ENCODE assay signal across 12 mouse cellular contexts in the genomic region with DNA sequence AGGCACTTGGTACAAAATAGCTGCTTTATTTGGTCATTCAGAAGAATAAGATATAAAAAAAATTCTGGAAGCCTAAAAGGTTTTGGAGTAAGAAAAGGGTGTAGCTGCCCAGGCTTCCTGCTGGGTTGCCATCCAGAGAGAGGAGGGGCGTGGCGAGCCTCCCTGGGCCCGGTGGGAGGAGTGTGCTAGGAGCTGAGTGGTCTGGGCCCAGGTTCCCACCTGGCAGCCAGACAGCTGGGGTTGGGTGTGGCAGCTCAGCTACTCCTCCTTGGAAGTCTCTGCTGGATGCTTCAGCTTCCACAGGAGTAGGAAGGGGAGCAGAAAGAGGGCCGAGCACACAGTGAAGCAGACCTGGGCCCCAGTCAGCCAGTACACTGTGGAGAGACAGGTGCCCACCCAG. TPM values are rescaled to one million over a fixed set of nuclear protein-coding genes. Genes with fewer than 3 reads are reported as not detected.
DNase-seq lines count a peak whose midpoint lies in the region; ATAC-seq and TF ChIP-seq lines count a peak whose summit lies in the region.
"Had no signal": no experiment of that assay in that cellular context is flagged by ENCODE, and none has a peak within 500 bp of the region (broad histone marks: within the 10 kb centered on the region; RNA-seq: fewer than 3 reads in every experiment).

No protein-coding gene starts in this region.

- WGBS in lung, embryonic 14.5 days = 58% methylated on average over 4 of the region's 4 CpGs

- peaks cover 44% of the 10 kb centered on the region for H3K36me3 ChIP-seq in ES-E14 (ENCODE audit: control insufficient read depth, insufficient read depth, low read length, poor library complexity, severe bottlenecking)
- H3K36me3 ChIP-seq in lung, embryonic 14.5 days (ENCODE audit: insufficient read depth) = peaks cover 80% of the 10 kb centered on the region

- TF ChIP-seq CTCF in lung, embryonic 14.5 days (IDR thresholded peaks at IDR 0.05; ENCODE audit: low read depth) = no peak

- peak overlapping the region; percentile 70 for H3K27ac ChIP-seq in ES-E14 (ENCODE audit: insufficient read depth, low read depth, low read length, poor library complexity, severe bottlenecking)
- H3K27ac ChIP-seq in lung, embryonic 14.5 days (ENCODE audit: low read depth) = no peak overlapping the region
- H3K27ac ChIP-seq: neural tube, embryonic 12.5 days had no signal

- no peak overlapping the region for H3K4me2 ChIP-seq in lung, embryonic 14.5 days
- H3K4me2 ChIP-seq: neural tube, embryonic 12.5 days had no signal

- in situ Hi-C loops in ES-E14 (cut with MboI; ENCODE audit: low sequenced_read_pairs in 2 of 2, unreplicated experiment in 2 of 2) = no loop called here

- no peak for ATAC-seq in lung, embryonic 14.5 days (ENCODE audit: insufficient read depth)
- ATAC-seq in cerebellum, adult (ENCODE audit: insufficient number of reproducible peaks, low FRiP score, low TSS enrichment) = no peak

- peaks cover 4 to 24% of the 10 kb centered on the region in 2 experiments; a peak in 3 of 4 replicates for H3K4me1 ChIP-seq in ES-E14 (ENCODE audit: control insufficient read depth in 2 of 2, insufficient read depth in 2 of 2, low read length in 2 of 2, poor library complexity in 1 of 2)
- H3K4me1 ChIP-seq in lung, embryonic 14.5 days (ENCODE audit: insufficient read depth) = peaks cover 6% of the 10 kb centered on the region; the same call in 1 of the 2 replicates

- no peaks in the 10 kb centered on the region for H3K27me3 ChIP-seq in lung, embryonic 14.5 days (ENCODE audit: insufficient read depth, low read length)
- H3K27me3 ChIP-seq: megakaryocyte, embryonic 14.5 days; neural tube, embryonic 12.5 days had no signal

- H3K9ac ChIP-seq in ES-E14 (ENCODE audit: insufficient read depth, low read depth, low read length, poor library complexity, severe bottlenecking) = no peak overlapping the region
- H3K9ac ChIP-seq in lung, embryonic 14.5 days = no peak overlapping the region
- H3K9ac ChIP-seq: neural tube, embryonic 12.5 days had no signal

- H3K4me3 ChIP-seq in ES-E14 (ENCODE audit: insufficient read depth in 1 of 2, low read depth in 1 of 2, low read length in 2 of 2, poor library complexity in 1 of 2, severe bottlenecking in 1 of 2) = no peak overlapping the region
- no peak overlapping the region for H3K4me3 ChIP-seq in lung, embryonic 14.5 days (ENCODE audit: low read depth, low read length)
- H3K4me3 ChIP-seq: megakaryocyte, embryonic 14.5 days; neural tube, embryonic 12.5 days had no signal

- H3K9me3 ChIP-seq in ES-E14 (ENCODE audit: control insufficient read depth, insufficient read depth, low read depth, low read length) = no peaks in the 10 kb centered on the region
- H3K9me3 ChIP-seq in lung, embryonic 14.5 days (ENCODE audit: low read depth, low read length) = no peaks in the 10 kb centered on the region
- H3K9me3 ChIP-seq: megakaryocyte, embryonic 14.5 days; neural tube, embryonic 12.5 days had no signal

- peak; percentile 31 for DNase-seq in kidney, postnatal 10 days
- no peak for DNase-seq in kidney, adult 18-20 months
- peak; percentile 84 for DNase-seq in ES-E14 (ENCODE audit: low read depth, low spot score)
- peak; percentile 51 for DNase-seq in gastrocnemius, postnatal 10 days
- DNase-seq in lung, embryonic 14.5 days = peak; percentile 8
- no peak for DNase-seq in adrenal gland, adult 8-10 months
- DNase-seq in kidney, adult 9 months = no peak
- DNase-seq: kidney, postnatal 25 days; thymus, postnatal 14 days had no signal

TF ChIP-seq in ES-E14, 5 proteins besides CTCF, POLR2A, EP300 and RAD21:
- no peak for TF ChIP-seq MAFK (IDR thresholded peaks at IDR 0.05; ENCODE audit: insufficient read depth, low read depth, low read length)
- no peak for TF ChIP-seq ZNF384 (IDR thresholded peaks at IDR 0.05; ENCODE audit: low read depth, low read length)
- TF ChIP-seq CHD2 (IDR thresholded peaks at IDR 0.05; ENCODE audit: low read depth, low read length) = no peak
TF ChIP-seq in ES-E14: peak in this region for 0.

RNA-seq across cellular contexts. Expression of a gene that starts 3.4 kb away (rescaled TPM):
- 192 and 348 TPM in 2 replicates for total RNA-seq in ES-E14 (2012; rRNA removed)
- total RNA-seq in gastrocnemius, postnatal 10 days (2021) = 10 to 100 TPM; 15.0 to 17.5 TPM
- polyA plus RNA-seq in lung, embryonic 14.5 days (2014; fragmentation: Nextera tagmentation; extraction: Ambion mirVana) = 128 and 138 TPM in 2 replicates
- total RNA-seq in adrenal gland, adult 8-10 months (2022) = 10 to 100 TPM; 29.6 to 54.5 (median 45.8) TPM

RNA-seq across cellular contexts. Expression of a gene that starts 26.3 kb away (rescaled TPM):
- 60.4 and 78.5 TPM in 2 replicates for total RNA-seq in ES-E14 (2012; rRNA removed)
- 10 to 100 TPM; 11.0 to 14.4 TPM for total RNA-seq in gastrocnemius, postnatal 10 days (2021)
- polyA plus RNA-seq in lung, embryonic 14.5 days (2014; fragmentation: Nextera tagmentation; extraction: Ambion mirVana) = 23.9 and 24.0 TPM in 2 replicates
- total RNA-seq in adrenal gland, adult 8-10 months (2022) = 10 to 100 TPM; 23.9 to 25.8 (median 24.1) TPM

RNA-seq across cellular contexts. Expression of a gene that starts 26.5 kb away (rescaled TPM):
- 0.45 and 0.53 TPM in 2 replicates for total RNA-seq in ES-E14 (2012; rRNA removed)
- 1 to 10 TPM; 1.4 to 1.5 TPM for total RNA-seq in gastrocnemius, postnatal 10 days (2021)
- polyA plus RNA-seq in lung, embryonic 14.5 days (2014; fragmentation: Nextera tagmentation; extraction: Ambion mirVana) = 1.7 and 2.8 TPM in 2 replicates
- total RNA-seq in adrenal gland, adult 8-10 months (2022) = 1 to 10 TPM; 1.9 to 5.3 (median 3.1) TPM

Comparison
In these comparisons a context has a peak if more than half of its experiments do, and no peak if none do; other contexts are left out.
1. DNase-seq: peak in kidney, postnatal 10 days (single experiment), ES-E14 (single experiment), gastrocnemius, postnatal 10 days (single experiment) and lung, embryonic 14.5 days (single experiment); none in kidney, adult 18-20 months (single experiment), adrenal gland, adult 8-10 months (single experiment) and kidney, adult 9 months (single experiment).